Mouse (Mus musculus) E14TG2a.4 (cell line): ENCODE results near the gene Prpf38b.

Source experiments
- CTCF ChIP-seq: conservative IDR thresholded peaks from 2 replicates; pipeline ENCODE4 v1.5.1; 2014; ENCODE audit warnings: low read length
- NANOG ChIP-seq: IDR thresholded peaks from 2 replicates; pipeline ENCODE4 v1.6.1; 2014; ENCODE audit warnings: borderline replicate concordance, low read length, mixed read lengths

DNA sequence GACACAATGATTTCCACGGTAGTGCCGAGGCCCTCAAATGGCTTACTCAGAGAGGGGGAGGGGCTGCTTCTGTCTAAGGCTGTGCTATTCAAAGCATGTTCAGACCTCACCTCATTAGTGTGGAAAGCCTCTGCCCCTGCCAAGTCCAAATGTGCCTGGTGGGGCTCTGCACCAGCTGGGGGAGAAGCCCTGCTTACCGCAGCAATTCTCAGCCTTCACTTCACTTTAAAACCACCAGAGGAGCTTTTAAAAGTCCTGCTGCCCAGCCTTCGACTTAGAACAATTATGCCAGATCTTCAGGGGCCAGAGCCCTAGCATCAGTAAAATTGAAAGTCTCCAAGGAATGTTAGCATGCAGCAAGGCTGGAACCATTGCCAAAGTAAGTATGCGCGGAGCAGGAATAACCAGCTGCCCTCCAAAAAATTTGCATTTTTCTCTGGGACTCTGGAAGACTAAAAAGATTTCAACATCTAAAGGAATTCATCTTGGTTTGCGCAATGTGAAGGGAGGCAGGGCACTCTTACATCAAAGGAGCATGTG lies 53.2 kb downstream of the Prpf38b start:
- TF ChIP-seq CTCF: no peak
- TF ChIP-seq NANOG: no peak
